Mouse (Mus musculus) embryonic facial prominence, embryonic 14.5 days (tissue): ENCODE data around the gene T. TPM values are rescaled to one million over a fixed set of nuclear protein-coding genes. Genes with fewer than 3 reads are reported as not detected.
A peak's percentile ranks its signal among the peaks of the same experiment; 100 is the strongest.
"Not testable (repeated sequence)": the region's sequence is repeated elsewhere in the genome, so short reads cannot be mapped to it uniquely, and the experiment has no call there.

Experiments
- ATAC-seq: fragments of 200-750 bp; cut with Nextera tagmentation; 2 replicates; pipeline ENCODE4 v1.8.0; 2017; ENCODE audit warnings: low read depth, moderate number of reproducible peaks, moderate TSS enrichment
- DNase-seq: peaks from one replicate; pipeline ENCODE4 v3.0.0-alpha.2; 2015; ENCODE audit warnings: low spot score
- H3K27ac ChIP-seq: fragments of 300-500 bp; sonication (generic); replicated peaks from 2 replicates; pipeline ENCODE4 v1.5.1; 2014; ENCODE audit warnings: low read depth, mild to moderate bottlenecking, low read length, moderate library complexity
- H3K27me3 ChIP-seq: fragments of 300-500 bp; sonication (generic); replicated peaks from 2 replicates; pipeline ENCODE4 v1.6.1; 2014; ENCODE audit warnings: low read length; ENCODE audit not compliant: control insufficient read depth, insufficient read depth
- H3K36me3 ChIP-seq: fragments of 300-500 bp; sonication (generic); 2 replicates; pipeline ENCODE4 v1.6.1; 2014; ENCODE audit warnings: low read length, mixed read lengths; ENCODE audit not compliant: control insufficient read depth, insufficient read depth
- H3K4me1 ChIP-seq: fragments of 300-500 bp; sonication (generic); 2 replicates; pipeline ENCODE4 v1.6.1; 2014; ENCODE audit warnings: antibody characterized with exemption, low read length; ENCODE audit not compliant: control insufficient read depth, insufficient read depth
- H3K4me2 ChIP-seq: fragments of 300-500 bp; sonication (generic); 2 replicates; pipeline ENCODE4 v1.6.1; 2014; ENCODE audit warnings: low read depth, mild to moderate bottlenecking, low read length, moderate library complexity, mixed read lengths
- H3K4me3 ChIP-seq: fragments of 300-500 bp; sonication (generic); 2 replicates; pipeline ENCODE4 v1.5.1; 2014; ENCODE audit warnings: low read depth, mild to moderate bottlenecking, low read length
- H3K9ac ChIP-seq: fragments of 300-500 bp; sonication (generic); 2 replicates; pipeline ENCODE4 v1.6.1; 2014; ENCODE audit warnings: low read depth, mild to moderate bottlenecking, low read length, moderate library complexity, mixed read lengths
- H3K9me3 ChIP-seq: fragments of 300-500 bp; sonication (generic); 2 replicates; pipeline ENCODE4 v1.6.1; 2016; ENCODE audit warnings: low read length; ENCODE audit not compliant: control insufficient read depth
- WGBS: fragments of 180-500 bp; shearing (Covaris S2); extraction: QIAGEN DNeasy Blood & Tissue Kit; methylation state at CpG from one replicate; pipeline ENCODE4 v1.1.7; 2014; 5-methylcytosine and 5-hydroxymethylcytosine counted together
- polyA plus RNA-seq: library from polyadenylated mRNA; unstranded; fragments of >200 nt; fragmentation: Nextera tagmentation; extraction: Ambion mirVana; gene quantifications from 2 replicates; pipeline ENCODE4 v1.2.1, GENCODE M21; 2014

The T gene
- polyA plus RNA-seq, 1 experiment from 2014 or later, result 0.24 TPM

- not testable (repeated sequence) for H3K9ac ChIP-seq, H3K27me3 ChIP-seq, H3K27ac ChIP-seq, H3K4me3 ChIP-seq, H3K36me3 ChIP-seq, H3K4me2 ChIP-seq, DNase-seq, H3K4me1 ChIP-seq, H3K9me3 ChIP-seq, ATAC-seq
- WGBS, result 29% methylated on average over 6 of the region's 8 CpGs
Measured at GRCm38 (mm10) chr17:8403932-8404331, 30.3 kb upstream of the T start.

GRCm38 (mm10) chr17:8406285-8406684 is 27.9 kb upstream of the T start:
- Histone ChIP-seq H3K4me1 (peaks cover 6% of the 10 kb centered on the region), H3K27ac (no peak overlapping the region), H3K4me3 (no peak overlapping the region), H3K9ac (no peak overlapping the region), H3K36me3 (no peaks in the 10 kb centered on the region), H3K4me2 (no peak overlapping the region), H3K9me3 (no peaks in the 10 kb centered on the region), H3K27me3 (no peaks in the 10 kb centered on the region)
- 35% methylated on average over 6 of the region's 6 CpGs for WGBS
- DNase-seq (no peak), ATAC-seq (no peak)

- not testable (repeated sequence) for H3K9me3 ChIP-seq, H3K4me3 ChIP-seq, H3K27ac ChIP-seq, DNase-seq, H3K9ac ChIP-seq, H3K36me3 ChIP-seq, H3K4me2 ChIP-seq, H3K4me1 ChIP-seq, H3K27me3 ChIP-seq, ATAC-seq
- WGBS, result 52% methylated on average over 4 of the region's 4 CpGs
Measured at GRCm38 (mm10) chr17:8408002-8408401, 26.2 kb upstream of the T start.

- Histone ChIP-seq H3K9ac (no peak overlapping the region; the same call in 1 of the 2 replicates), H3K4me3 (no peak overlapping the region), H3K27ac (no peak overlapping the region), H3K36me3 (no peaks in the 10 kb centered on the region), H3K9me3 (no peaks in the 10 kb centered on the region), H3K27me3 (peaks cover 4% of the 10 kb centered on the region), H3K4me2 (peak overlapping the region; percentile 25; the same call in 1 of the 2 replicates), H3K4me1 (peaks cover 6% of the 10 kb centered on the region)
- peak; percentile 23 for DNase-seq
- no peak for ATAC-seq
- 4% methylated on average over 15 of the region's 16 CpGs for WGBS
Measured at GRCm38 (mm10) chr17:8408589-8409295, 25.5 kb upstream of the T start.

GRCm38 (mm10) chr17:8410330-8410729 is 23.9 kb upstream of the T start:
- Histone ChIP-seq H3K9ac (no peak overlapping the region), H3K36me3 (no peaks in the 10 kb centered on the region)
- 90% methylated on average over 2 of the region's 2 CpGs for WGBS

GRCm38 (mm10) chr17:8413656-8414055 is 20.6 kb upstream of the T start:
- WGBS, result 59% methylated on average over 5 of the region's 5 CpGs
- H3K9ac ChIP-seq, result no peak overlapping the region
- no peaks in the 10 kb centered on the region for H3K9me3 ChIP-seq
- no peaks in the 10 kb centered on the region for H3K36me3 ChIP-seq
- H3K27ac ChIP-seq, result no peak overlapping the region
- peaks cover 9% of the 10 kb centered on the region for H3K27me3 ChIP-seq
- H3K4me3 ChIP-seq, result no peak overlapping the region
- peaks cover 4% of the 10 kb centered on the region; the same call in 1 of the 2 replicates for H3K4me1 ChIP-seq
- ATAC-seq (no peak), DNase-seq (no peak)
- no peak overlapping the region for H3K4me2 ChIP-seq

More at GRCm38 (mm10) chr17:8410330-8410729, 23.9 kb upstream of the T start:
- Histone ChIP-seq H3K9me3 (no peaks in the 10 kb centered on the region), H3K27me3 (peaks cover 9% of the 10 kb centered on the region), H3K27ac (no peak overlapping the region), H3K4me2 (no peak overlapping the region), H3K4me1 (peaks cover 6% of the 10 kb centered on the region), H3K4me3 (no peak overlapping the region)
- DNase-seq, result no peak
- ATAC-seq, result no peak

- Histone ChIP-seq H3K9ac (no peak overlapping the region), H3K4me2 (no peak overlapping the region), H3K27ac (no peak overlapping the region), H3K9me3 (no peaks in the 10 kb centered on the region), H3K36me3 (no peaks in the 10 kb centered on the region), H3K4me1 (no peaks in the 10 kb centered on the region), H3K27me3 (peaks cover 9% of the 10 kb centered on the region), H3K4me3 (no peak overlapping the region)
- DNase-seq (no peak), ATAC-seq (no peak)
- 10% methylated on average over 8 of the region's 8 CpGs for WGBS
Measured at GRCm38 (mm10) chr17:8415533-8415932, 18.7 kb upstream of the T start.

- no peak for DNase-seq
- peaks cover 9% of the 10 kb centered on the region for H3K27me3 ChIP-seq
- no peak overlapping the region for H3K4me2 ChIP-seq
- no peaks in the 10 kb centered on the region for H3K9me3 ChIP-seq
- no peak overlapping the region for H3K4me3 ChIP-seq
- no peak for ATAC-seq
- WGBS, result 56% methylated on average over 8 of the region's 8 CpGs
- no peak overlapping the region for H3K27ac ChIP-seq
- no peaks in the 10 kb centered on the region for H3K4me1 ChIP-seq
- no peaks in the 10 kb centered on the region for H3K36me3 ChIP-seq
- no peak overlapping the region for H3K9ac ChIP-seq
Measured at GRCm38 (mm10) chr17:8416865-8417264, 17.4 kb upstream of the T start.

- Histone ChIP-seq H3K9ac (no peak overlapping the region), H3K4me3 (no peak overlapping the region), H3K4me1 (no peaks in the 10 kb centered on the region), H3K36me3 (no peaks in the 10 kb centered on the region), H3K4me2 (no peak overlapping the region), H3K27me3 (no peaks in the 10 kb centered on the region), H3K27ac (no peak overlapping the region), H3K9me3 (no peaks in the 10 kb centered on the region)
- no peak for ATAC-seq
- WGBS, result 64% methylated on average over 1 of the region's 1 CpGs
- DNase-seq, result no peak
Measured at GRCm38 (mm10) chr17:8420739-8421138, 13.5 kb upstream of the T start.
